Mouse (Mus musculus) bone marrow macrophage, adult 2 months (primary cell): ENCODE data around the gene Tmem88b.

Source experiments
- CTCF ChIP-seq: IDR thresholded peaks from 2 replicates; pipeline ENCODE4 v1.5.1; 2012; ENCODE audit warnings: low read depth, mild to moderate bottlenecking, low read length, moderate library complexity
- POLR2A ChIP-seq: IDR thresholded peaks from 2 replicates; pipeline ENCODE4 v1.6.1; 2012; ENCODE audit warnings: mild to moderate bottlenecking, low read depth, low read length, borderline replicate concordance

DNA sequence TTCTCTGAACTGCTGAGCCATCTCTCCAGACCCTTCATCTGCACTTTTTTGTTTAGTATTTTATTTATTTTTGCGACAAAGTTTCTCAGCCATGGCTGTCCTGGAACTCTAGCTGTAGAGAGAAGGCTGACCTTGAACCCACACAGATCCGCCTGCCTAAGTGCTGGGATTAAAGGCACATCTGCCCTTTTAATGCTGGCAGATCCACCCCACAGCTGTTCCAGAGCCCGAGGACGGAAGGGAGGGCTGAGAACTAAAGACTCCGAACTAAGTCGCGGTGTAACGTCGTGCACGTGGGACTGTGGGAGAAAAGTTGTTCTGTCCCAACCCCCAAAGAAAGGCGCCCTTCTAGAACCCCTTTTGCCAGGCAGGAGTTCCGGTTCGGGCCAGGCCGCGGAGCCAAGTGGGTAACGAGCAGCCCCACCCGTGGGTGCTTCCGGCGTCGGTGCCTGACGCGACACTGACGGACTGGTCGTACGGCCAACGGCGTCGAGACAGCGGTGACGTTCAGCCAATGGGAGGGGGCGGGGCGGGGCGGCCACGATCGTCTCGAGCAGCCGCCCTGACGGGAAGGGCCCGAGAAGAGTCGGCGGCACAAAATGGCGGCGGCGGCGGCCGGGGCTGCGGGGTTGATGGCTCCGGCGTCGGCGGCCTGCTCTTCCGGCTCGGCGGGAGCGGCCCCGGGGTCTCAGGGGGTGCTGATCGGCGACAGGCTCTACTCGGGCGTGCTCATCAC lies 26.4 kb upstream of the Tmem88b start, which contains the start of gene Ccnl2:
- no peak for TF ChIP-seq CTCF
- no peak for TF ChIP-seq POLR2A
